Comparison of ENCODE assay signal across 8 mouse cellular contexts in the genomic region with DNA sequence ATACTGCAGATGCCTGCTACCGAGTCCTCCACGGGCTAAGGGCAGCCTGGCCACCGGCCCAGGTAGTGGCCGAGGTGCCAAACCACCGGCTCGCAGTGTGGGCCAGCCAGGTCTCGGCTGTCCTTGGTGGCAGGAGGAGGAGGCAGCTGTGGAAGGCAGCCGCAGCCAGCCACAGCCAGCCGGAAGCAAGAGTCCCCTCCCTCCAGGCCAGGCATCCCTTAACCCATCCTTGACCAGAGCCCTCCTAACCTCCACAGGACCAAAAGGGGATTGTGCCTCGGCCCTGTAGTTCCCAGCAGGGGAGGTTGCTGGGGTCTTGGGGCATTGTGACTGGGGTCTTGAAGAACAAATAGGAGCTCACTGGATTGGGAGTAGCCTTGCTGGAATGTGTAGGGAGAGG. TPM values are rescaled to one million over a fixed set of nuclear protein-coding genes. Genes with fewer than 3 reads are reported as not detected.
DNase-seq lines count a peak whose midpoint lies in the region; ATAC-seq lines count a peak whose summit lies in the region.

No protein-coding gene starts in this region.

- no peak overlapping the region for H3K27ac ChIP-seq in forebrain, embryonic 15.5 days (replicated peaks)
- H3K27ac ChIP-seq in hindbrain, embryonic 14.5 days: no peak overlapping the region
- H3K27ac ChIP-seq in liver, embryonic 12.5 days: peak overlapping the region; percentile 37
- no peak overlapping the region for H3K27ac ChIP-seq in neural tube, embryonic 11.5 days (ENCODE audit: low read depth, low read length)

- H3K4me2 ChIP-seq in forebrain, embryonic 15.5 days (replicated peaks): peak overlapping the region; percentile 5; the same call in 1 of the 2 replicates
- peak overlapping the region; percentile 40 for H3K4me2 ChIP-seq in hindbrain, embryonic 14.5 days (replicated peaks)
- H3K4me2 ChIP-seq in liver, embryonic 12.5 days: peak overlapping the region; percentile 43
- H3K4me2 ChIP-seq in neural tube, embryonic 11.5 days (ENCODE audit: low read depth): peak overlapping the region; percentile 7

- H3K4me3 ChIP-seq in forebrain, embryonic 15.5 days: peak overlapping the region; percentile 14
- H3K4me3 ChIP-seq in hindbrain, embryonic 14.5 days (replicated peaks; ENCODE audit: low read length): no peak overlapping the region; the same call in 1 of the 2 replicates
- peak overlapping the region; percentile 14; the same call in 1 of the 2 replicates for H3K4me3 ChIP-seq in liver, embryonic 12.5 days
- H3K4me3 ChIP-seq in neural tube, embryonic 11.5 days (ENCODE audit: low read depth, low read length): peak overlapping the region; percentile 16

- peaks cover 60% of the 10 kb centered on the region for H3K4me1 ChIP-seq in forebrain, embryonic 15.5 days
- peaks cover 37% of the 10 kb centered on the region for H3K4me1 ChIP-seq in hindbrain, embryonic 14.5 days (replicated peaks; ENCODE audit: control insufficient read depth, insufficient read depth, low read length)
- peaks cover 78% of the 10 kb centered on the region for H3K4me1 ChIP-seq in liver, embryonic 12.5 days
- H3K4me1 ChIP-seq in neural tube, embryonic 11.5 days (ENCODE audit: control insufficient read depth, insufficient read depth, low read length): peaks cover 32% of the 10 kb centered on the region

- no peaks in the 10 kb centered on the region for H3K9me3 ChIP-seq in forebrain, embryonic 15.5 days
- H3K9me3 ChIP-seq in hindbrain, embryonic 14.5 days (ENCODE audit: control insufficient read depth, low read length): no peaks in the 10 kb centered on the region
- H3K9me3 ChIP-seq in liver, embryonic 12.5 days (replicated peaks): no peaks in the 10 kb centered on the region
- H3K9me3 ChIP-seq in neural tube, embryonic 11.5 days (ENCODE audit: control insufficient read depth, low read length): no peaks in the 10 kb centered on the region

- peaks cover 29% of the 10 kb centered on the region for H3K36me3 ChIP-seq in forebrain, embryonic 15.5 days
- H3K36me3 ChIP-seq in hindbrain, embryonic 14.5 days (replicated peaks; ENCODE audit: control insufficient read depth, insufficient read depth): peaks cover 57% of the 10 kb centered on the region
- H3K36me3 ChIP-seq in liver, embryonic 12.5 days: peaks cover 50% of the 10 kb centered on the region
- H3K36me3 ChIP-seq in neural tube, embryonic 11.5 days (ENCODE audit: control insufficient read depth, insufficient read depth, low read length): peaks cover 13% of the 10 kb centered on the region

- no peak overlapping the region for H3K9ac ChIP-seq in forebrain, embryonic 15.5 days (replicated peaks)
- no peak overlapping the region for H3K9ac ChIP-seq in hindbrain, embryonic 14.5 days
- peak overlapping the region; percentile 24; the same call in 1 of the 2 replicates for H3K9ac ChIP-seq in liver, embryonic 12.5 days
- H3K9ac ChIP-seq in neural tube, embryonic 11.5 days (ENCODE audit: low read length): peak overlapping the region; percentile 39

- H3K27me3 ChIP-seq in forebrain, embryonic 15.5 days: peaks cover 21% of the 10 kb centered on the region; the same call in 1 of the 2 replicates
- H3K27me3 ChIP-seq in hindbrain, embryonic 14.5 days (ENCODE audit: control insufficient read depth, insufficient read depth, low read length): peaks cover 33% of the 10 kb centered on the region
- H3K27me3 ChIP-seq in liver, embryonic 12.5 days (replicated peaks): peaks cover 9% of the 10 kb centered on the region
- H3K27me3 ChIP-seq in neural tube, embryonic 11.5 days (ENCODE audit: control insufficient read depth, insufficient read depth, low read length): peaks cover 20% of the 10 kb centered on the region

- 11% methylated on average over 10 of the region's 10 CpGs for whole genome bisulfite sequencing in forebrain, embryonic 15.5 days
- 8% methylated on average over 10 of the region's 10 CpGs for WGBS in hindbrain, embryonic 14.5 days
- 27% methylated on average over 10 of the region's 10 CpGs for WGBS in liver, embryonic 12.5 days (ENCODE audit: insufficient replicate concordance)
- WGBS in neural tube, embryonic 11.5 days: 4% methylated on average over 10 of the region's 10 CpGs

- no peak for ATAC-seq in forebrain, embryonic 15.5 days (replicated peaks)
- no peak for ATAC-seq in hindbrain, embryonic 14.5 days (ENCODE audit: low FRiP score)
- ATAC-seq in liver, embryonic 12.5 days: no peak
- no peak for ATAC-seq in neural tube, embryonic 11.5 days (ENCODE audit: insufficient read depth, low FRiP score, low TSS enrichment)

- peak; percentile 33 to 55 for DNase-seq in thymus, postnatal 36 days
- DNase-seq in thymus, postnatal 0 days (ENCODE audit: low spot score): no peak
- DNase-seq in hindbrain, embryonic 14.5 days (ENCODE audit: low spot score): no peak
- DNase-seq in neural tube, embryonic 11.5 days (ENCODE audit: low spot score): peak; percentile 37
- no peak for DNase-seq in layer of hippocampus, adult 8-10 months (ENCODE audit: low spot score in 2 of 2)
- DNase-seq in layer of hippocampus, adult 9-11 months: no peak

RNA-seq across cellular contexts. Expression of a gene that starts 4.9 kb away (rescaled TPM):
- polyA plus RNA-seq in thymus, postnatal 0 days (2015; fragmentation: Nextera tagmentation; extraction: Ambion mirVana): 683 and 740 TPM in 2 replicates
- 665 and 705 TPM in 2 replicates for polyA plus RNA-seq in forebrain, embryonic 15.5 days (2015; fragmentation: Nextera tagmentation; extraction: Ambion mirVana)
- 524 and 550 TPM in 2 replicates for polyA plus RNA-seq in hindbrain, embryonic 14.5 days (2014; fragmentation: Nextera tagmentation; extraction: Ambion mirVana)
- 263 and 270 TPM in 2 replicates for polyA plus RNA-seq in liver, embryonic 12.5 days (2016; fragmentation: Nextera tagmentation; extraction: Ambion mirVana)
- 266 and 278 TPM in 2 replicates for polyA plus RNA-seq in neural tube, embryonic 11.5 days (2014; fragmentation: Nextera tagmentation; extraction: Ambion mirVana)
- 100 to 1,000 TPM; 659 to 695 (median 670) TPM for total RNA-seq in layer of hippocampus, adult 8-10 months (2022)

RNA-seq across cellular contexts. Expression of a gene that starts 10.1 kb away (rescaled TPM):
- polyA plus RNA-seq in thymus, postnatal 0 days (2015; fragmentation: Nextera tagmentation; extraction: Ambion mirVana): 2.4 and 2.9 TPM in 2 replicates
- polyA plus RNA-seq in forebrain, embryonic 15.5 days (2015; fragmentation: Nextera tagmentation; extraction: Ambion mirVana): 27.3 and 28.0 TPM in 2 replicates
- polyA plus RNA-seq in hindbrain, embryonic 14.5 days (2014; fragmentation: Nextera tagmentation; extraction: Ambion mirVana): 24.5 and 29.7 TPM in 2 replicates
- 4.8 and 5.1 TPM in 2 replicates for polyA plus RNA-seq in liver, embryonic 12.5 days (2016; fragmentation: Nextera tagmentation; extraction: Ambion mirVana)
- 7.0 and 7.3 TPM in 2 replicates for polyA plus RNA-seq in neural tube, embryonic 11.5 days (2014; fragmentation: Nextera tagmentation; extraction: Ambion mirVana)
- 10 to 100 TPM; 34.5 to 59.9 (median 38.5) TPM for total RNA-seq in layer of hippocampus, adult 8-10 months (2022)

RNA-seq across cellular contexts. Expression of a gene that starts 19.2 kb away (rescaled TPM):
- 28.5 and 30.0 TPM in 2 replicates for polyA plus RNA-seq in thymus, postnatal 0 days (2015; fragmentation: Nextera tagmentation; extraction: Ambion mirVana)
- 99.8 and 103 TPM in 2 replicates for polyA plus RNA-seq in forebrain, embryonic 15.5 days (2015; fragmentation: Nextera tagmentation; extraction: Ambion mirVana)
- 87.5 and 95.5 TPM in 2 replicates for polyA plus RNA-seq in hindbrain, embryonic 14.5 days (2014; fragmentation: Nextera tagmentation; extraction: Ambion mirVana)
- 27.7 and 28.3 TPM in 2 replicates for polyA plus RNA-seq in liver, embryonic 12.5 days (2016; fragmentation: Nextera tagmentation; extraction: Ambion mirVana)
- 74.6 and 78.8 TPM in 2 replicates for polyA plus RNA-seq in neural tube, embryonic 11.5 days (2014; fragmentation: Nextera tagmentation; extraction: Ambion mirVana)
- 100 to 1,000 TPM; 106 to 120 (median 114) TPM for total RNA-seq in layer of hippocampus, adult 8-10 months (2022)

RNA-seq across cellular contexts. Expression of a gene that starts 36.7 kb away (rescaled TPM):
- 3.7 and 4.8 TPM in 2 replicates for polyA plus RNA-seq in thymus, postnatal 0 days (2015; fragmentation: Nextera tagmentation; extraction: Ambion mirVana)
- polyA plus RNA-seq in forebrain, embryonic 15.5 days (2015; fragmentation: Nextera tagmentation; extraction: Ambion mirVana): 3.0 and 4.2 TPM in 2 replicates
- polyA plus RNA-seq in hindbrain, embryonic 14.5 days (2014; fragmentation: Nextera tagmentation; extraction: Ambion mirVana): 4.2 and 4.8 TPM in 2 replicates
- 8.1 and 12.1 TPM in 2 replicates for polyA plus RNA-seq in liver, embryonic 12.5 days (2016; fragmentation: Nextera tagmentation; extraction: Ambion mirVana)
- polyA plus RNA-seq in neural tube, embryonic 11.5 days (2014; fragmentation: Nextera tagmentation; extraction: Ambion mirVana): 6.4 and 7.0 TPM in 2 replicates
- total RNA-seq in layer of hippocampus, adult 8-10 months (2022): 1 to 10 TPM; 5.0 to 7.3 (median 5.9) TPM

RNA-seq across cellular contexts. Expression of a gene that starts 40.2 kb away (rescaled TPM):
- polyA plus RNA-seq in thymus, postnatal 0 days (2015; fragmentation: Nextera tagmentation; extraction: Ambion mirVana): 3.5 TPM in 2 replicates
- 0.57 and 0.84 TPM in 2 replicates for polyA plus RNA-seq in forebrain, embryonic 15.5 days (2015; fragmentation: Nextera tagmentation; extraction: Ambion mirVana)
- 1.1 and 1.2 TPM in 2 replicates for polyA plus RNA-seq in hindbrain, embryonic 14.5 days (2014; fragmentation: Nextera tagmentation; extraction: Ambion mirVana)
- 7.0 and 7.3 TPM in 2 replicates for polyA plus RNA-seq in liver, embryonic 12.5 days (2016; fragmentation: Nextera tagmentation; extraction: Ambion mirVana)
- polyA plus RNA-seq in neural tube, embryonic 11.5 days (2014; fragmentation: Nextera tagmentation; extraction: Ambion mirVana): 0.41 TPM in 2 replicates
- 1 to 10 TPM; 2.5 to 9.7 (median 5.7) TPM for total RNA-seq in layer of hippocampus, adult 8-10 months (2022)

Comparison
In these comparisons a context has a peak if more than half of its experiments do, and no peak if none do; other contexts are left out.
1. DNase-seq: peak in thymus, postnatal 36 days (2 of 2) and neural tube, embryonic 11.5 days (single experiment); none in thymus, postnatal 0 days (single experiment), hindbrain, embryonic 14.5 days (single experiment), layer of hippocampus, adult 8-10 months (0 of 2) and layer of hippocampus, adult 9-11 months (single experiment).
2. H3K9ac ChIP-seq: peak in liver, embryonic 12.5 days (single experiment) and neural tube, embryonic 11.5 days (single experiment); none in forebrain, embryonic 15.5 days (single experiment) and hindbrain, embryonic 14.5 days (single experiment).
3. Peak in every context shown above with its lines, with median percentiles within 50 percentile points of each other: H3K4me2 ChIP-seq.